Mouse (Mus musculus) forebrain, postnatal 0 days (tissue): ENCODE measurements around the gene Tbx1. TPM values are rescaled to one million over a fixed set of nuclear protein-coding genes. Genes with fewer than 3 reads are reported as not detected.

Source experiments
- ATAC-seq: fragments of 200-750 bp; cut with Nextera tagmentation; 2 replicates; pipeline ENCODE4 v1.8.0; 2017; ENCODE audit warnings: mild to moderate bottlenecking, moderate library complexity
- DNase-seq: peaks from one replicate; pipeline ENCODE4 v3.0.0-alpha.2; 2015
- H3K27ac ChIP-seq: fragments of 300-500 bp; sonication (generic); 2 replicates; pipeline ENCODE4 v1.5.1; 2014; ENCODE audit warnings: low read depth, mild to moderate bottlenecking, antibody characterized with exemption, low read length, moderate library complexity, mixed read lengths
- H3K27me3 ChIP-seq: fragments of 300-500 bp; sonication (generic); 2 replicates; pipeline ENCODE4 v1.6.1; 2014; ENCODE audit warnings: mild to moderate bottlenecking, low read length, mixed read lengths; ENCODE audit not compliant: insufficient read depth
- H3K36me3 ChIP-seq: fragments of 300-500 bp; sonication (generic); 2 replicates; pipeline ENCODE4 v1.6.1; 2014; ENCODE audit warnings: mild to moderate bottlenecking, moderate library complexity; ENCODE audit not compliant: insufficient read depth
- H3K4me1 ChIP-seq: fragments of 300-500 bp; sonication (generic); 2 replicates; pipeline ENCODE4 v1.6.1; 2014; ENCODE audit warnings: antibody characterized with exemption; ENCODE audit not compliant: insufficient read depth
- H3K4me2 ChIP-seq: fragments of 300-500 bp; sonication (generic); 2 replicates; pipeline ENCODE4 v1.6.1; 2014; ENCODE audit warnings: low read depth, mild to moderate bottlenecking, moderate library complexity
- H3K4me3 ChIP-seq: fragments of 300-500 bp; sonication (generic); 2 replicates; pipeline ENCODE4 v1.5.1; 2014; ENCODE audit warnings: low read depth, low read length, mixed read lengths
- H3K9ac ChIP-seq: fragments of 300-500 bp; sonication (generic); 2 replicates; pipeline ENCODE4 v1.6.1; 2014; ENCODE audit warnings: mild to moderate bottlenecking
- H3K9me3 ChIP-seq: fragments of 300-500 bp; sonication (generic); 2 replicates; pipeline ENCODE4 v1.6.1; 2016; ENCODE audit warnings: low read length
- CTCF ChIP-seq: sonication (generic); IDR thresholded peaks from 2 replicates; pipeline ENCODE4 v1.5.1; 2016; ENCODE audit warnings: antibody characterized with exemption, control low read depth, low read depth
- WGBS: fragments of 180-500 bp; shearing (Covaris S2); extraction: QIAGEN DNeasy Blood & Tissue Kit; methylation state at CpG from one replicate; pipeline ENCODE4 v1.1.7; 2014; 5-methylcytosine and 5-hydroxymethylcytosine counted together
- polyA plus RNA-seq: library from polyadenylated mRNA; unstranded; fragments of >200 nt; fragmentation: Nextera tagmentation; extraction: Ambion mirVana; gene quantifications from 2 replicates; pipeline ENCODE4 v1.2.1, GENCODE M21; 2015
- total RNA-seq: library from RNA; depleted of rRNA; stranded (reverse); fragments of >200 nt; gene quantifications from 2 replicates; pipeline ENCODE4 v1.2.3, GENCODE M21; 2014

Tbx1 gene
- total and polyA plus RNA-seq, 2 experiments from 2014 or later: 0.71 to 0.90 TPM

- no peak overlapping the region for H3K4me3 ChIP-seq
- no peaks in the 10 kb centered on the region for H3K27me3 ChIP-seq
- no peak overlapping the region for H3K9ac ChIP-seq
- no peak overlapping the region for H3K27ac ChIP-seq
- H3K4me1 ChIP-seq: no peaks in the 10 kb centered on the region
- DNase-seq: no peak
- H3K36me3 ChIP-seq: no peaks in the 10 kb centered on the region
- 67% methylated on average over 8 of the region's 8 CpGs for WGBS
- no peak overlapping the region for H3K4me2 ChIP-seq
- no peaks in the 10 kb centered on the region for H3K9me3 ChIP-seq
- ATAC-seq: no peak
- no peak for TF ChIP-seq CTCF
These were observed 13.8 kb upstream of the Tbx1 start for GRCm38 (mm10) chr16:18604267-18604701.

GRCm38 (mm10) chr16:18601447-18601846 is 11.0 kb upstream of the Tbx1 start:
- TF ChIP-seq CTCF: no peak
- Histone ChIP-seq H3K9ac (no peak overlapping the region), H3K27me3 (no peaks in the 10 kb centered on the region), H3K9me3 (no peaks in the 10 kb centered on the region), H3K4me2 (no peak overlapping the region), H3K27ac (no peak overlapping the region), H3K36me3 (no peaks in the 10 kb centered on the region), H3K4me3 (no peak overlapping the region), H3K4me1 (no peaks in the 10 kb centered on the region)
- DNase-seq: no peak
- no peak for ATAC-seq
- 67% methylated on average over 7 of the region's 7 CpGs for WGBS

GRCm38 (mm10) chr16:18598006-18598405 is 7.5 kb upstream of the Tbx1 start:
- Histone ChIP-seq H3K4me3 (no peak overlapping the region), H3K27me3 (peaks cover 4% of the 10 kb centered on the region; the same call in 1 of the 2 replicates), H3K36me3 (no peaks in the 10 kb centered on the region), H3K4me2 (no peak overlapping the region), H3K9ac (no peak overlapping the region), H3K9me3 (no peaks in the 10 kb centered on the region), H3K27ac (no peak overlapping the region), H3K4me1 (no peaks in the 10 kb centered on the region)
- DNase-seq (no peak), ATAC-seq (no peak)
- no peak for TF ChIP-seq CTCF
- WGBS: 92% methylated on average over 3 of the region's 3 CpGs

- no peaks in the 10 kb centered on the region for H3K4me1 ChIP-seq
- no peak for ATAC-seq
- WGBS: 46% methylated on average over 5 of the region's 5 CpGs
- no peaks in the 10 kb centered on the region for H3K9me3 ChIP-seq
- no peak overlapping the region for H3K9ac ChIP-seq
- peaks cover 16% of the 10 kb centered on the region for H3K27me3 ChIP-seq
- TF ChIP-seq CTCF: no peak
- no peaks in the 10 kb centered on the region for H3K36me3 ChIP-seq
- H3K4me2 ChIP-seq: no peak overlapping the region
- H3K27ac ChIP-seq: no peak overlapping the region
- H3K4me3 ChIP-seq: no peak overlapping the region
- no peak for DNase-seq
These were observed 5.8 kb upstream of the Tbx1 start for GRCm38 (mm10) chr16:18596255-18596654.

- 74% methylated on average over 2 of the region's 2 CpGs for WGBS
- TF ChIP-seq CTCF: no peak
- H3K9ac ChIP-seq: no peak overlapping the region
- no peak overlapping the region for H3K4me2 ChIP-seq
- no peak overlapping the region for H3K27ac ChIP-seq
- H3K9me3 ChIP-seq: no peaks in the 10 kb centered on the region
- DNase-seq (no peak), ATAC-seq (no peak)
- no peaks in the 10 kb centered on the region for H3K36me3 ChIP-seq
- H3K27me3 ChIP-seq: peaks cover 39% of the 10 kb centered on the region
- H3K4me1 ChIP-seq: no peaks in the 10 kb centered on the region
- no peak overlapping the region for H3K4me3 ChIP-seq
These were observed 3.5 kb upstream of the Tbx1 start for GRCm38 (mm10) chr16:18593930-18594329.

- H3K9ac ChIP-seq: no peak overlapping the region
- no peak for DNase-seq
- WGBS: 5% methylated on average over 59 of the region's 59 CpGs
- no peaks in the 10 kb centered on the region for H3K36me3 ChIP-seq
- ATAC-seq: peak; percentile 35; the same call in 1 of the 2 replicates
- H3K4me2 ChIP-seq: peak overlapping the region; percentile 36
- TF ChIP-seq CTCF: peak; percentile 55
- no peaks in the 10 kb centered on the region for H3K9me3 ChIP-seq
- H3K4me3 ChIP-seq: peak overlapping the region; percentile 6
- peaks cover 3% of the 10 kb centered on the region; the same call in 1 of the 2 replicates for H3K4me1 ChIP-seq
- no peak overlapping the region for H3K27ac ChIP-seq
- peaks cover 62% of the 10 kb centered on the region for H3K27me3 ChIP-seq
These were observed 862 bp upstream of the Tbx1 start for GRCm38 (mm10) chr16:18591047-18592018.

GRCm38 (mm10) chr16:18589080-18589621 is 1.3 kb downstream of the Tbx1 start:
- WGBS: 18% methylated on average over 9 of the region's 9 CpGs
- Histone ChIP-seq H3K9ac (no peak overlapping the region), H3K9me3 (no peaks in the 10 kb centered on the region), H3K36me3 (no peaks in the 10 kb centered on the region), H3K4me2 (no peak overlapping the region), H3K27ac (no peak overlapping the region), H3K4me3 (no peak overlapping the region), H3K4me1 (peaks cover 5% of the 10 kb centered on the region; the same call in 1 of the 2 replicates), H3K27me3 (peaks cover 84% of the 10 kb centered on the region)
- no peak for ATAC-seq
- no peak for DNase-seq
- no peak for TF ChIP-seq CTCF
